Mouse (Mus musculus) gastrocnemius, postnatal 25 days (tissue): ENCODE measurements around the gene Cpt1c. TPM values are rescaled to one million over a fixed set of nuclear protein-coding genes. Genes with fewer than 3 reads are reported as not detected.
"Not testable (repeated sequence)": the region's sequence is repeated elsewhere in the genome, so short reads cannot be mapped to it uniquely, and the experiment has no call there.

Source experiments
- DNase-seq: peaks from one replicate; pipeline ENCODE4 v3.0.0; 2022
- long read RNA-seq, 2 experiments: library from polyadenylated mRNA; stranded (forward); transcript quantifications; one replicate each; pipeline ENCODE4 v2.0.0; 2021
- total RNA-seq, 2 experiments: library from RNA; stranded (reverse); gene quantifications; 1 replicate in 1 of 2; 2 replicates in 1 of 2; pipeline ENCODE4 v1.2.3; 2021

Gene Cpt1c
- 1 to 10 TPM; 1.6 to 2.0 TPM for total RNA-seq
- long read RNA-seq, experiment 1, partial matches to known transcripts = 3 of 3 reads
- long read RNA-seq, experiment 1, other reads (novel, unspliced or antisense) = 0 of 3 reads
- long read RNA-seq, experiment 2, partial matches to known transcripts = 4 of 6 reads
- long read RNA-seq, experiment 2, other reads (novel, unspliced or antisense) = 1 of 6 reads

DNA sequence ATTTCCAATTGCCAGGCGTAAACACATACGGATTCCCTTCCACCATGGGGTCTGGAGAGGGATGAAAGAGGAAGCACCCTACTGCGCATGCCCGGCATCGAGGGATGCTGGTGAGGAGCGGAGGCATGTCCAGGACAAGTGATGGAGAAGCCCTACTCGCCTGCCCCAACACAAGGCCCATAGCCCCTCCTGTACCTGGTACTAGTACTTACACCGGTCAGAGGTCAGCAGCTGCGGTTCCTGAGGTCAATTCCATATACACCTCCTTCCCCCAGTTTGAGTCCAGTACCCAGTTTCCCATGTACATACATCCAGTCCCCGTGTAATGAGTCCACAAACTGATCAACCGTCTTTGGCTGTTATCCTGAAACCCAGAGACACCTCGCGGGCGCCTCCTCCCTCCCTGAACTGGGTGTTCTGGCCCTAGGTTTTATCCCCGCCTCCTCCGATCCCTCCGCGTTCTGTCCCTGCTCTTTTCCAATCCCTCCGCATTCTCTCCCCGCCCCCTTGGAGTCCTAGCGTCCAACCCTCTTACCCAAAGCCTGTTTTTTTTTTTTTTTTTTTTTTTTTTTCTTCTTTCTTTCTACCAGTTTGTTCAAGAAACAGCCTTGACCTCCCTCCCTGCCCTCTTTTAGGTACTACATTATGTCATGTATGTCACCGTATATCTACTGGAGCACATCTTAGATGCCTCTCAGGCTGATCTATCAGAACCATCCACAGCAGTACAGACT lies at the start of gene Cpt1c:
Gene Cpt1c, minus strand, starts transcription at position 469 of the 734 bp plus-strand sequence.
- peak; percentile 77 for DNase-seq

DNA sequence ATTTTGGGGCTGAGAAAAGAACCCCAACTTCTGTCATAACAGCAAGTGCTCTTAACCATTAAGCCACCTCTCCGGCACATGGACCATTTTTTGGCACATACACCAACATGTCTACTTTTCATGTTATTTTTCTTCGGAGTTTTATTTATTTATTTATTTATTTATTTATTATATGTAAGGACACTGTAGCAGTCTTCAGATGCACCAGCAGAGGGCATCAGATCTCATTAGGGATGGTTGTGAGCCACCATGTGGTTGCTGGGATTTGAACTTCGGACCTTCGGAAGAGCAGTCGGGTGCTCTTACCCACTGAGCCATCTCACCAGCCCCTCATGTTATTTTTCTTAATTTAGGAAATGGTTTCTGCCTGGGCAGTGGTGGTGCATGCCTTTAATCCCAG lies 49.1 kb upstream of the Cpt1c start:
- DNase-seq = not testable (repeated sequence)

DNA sequence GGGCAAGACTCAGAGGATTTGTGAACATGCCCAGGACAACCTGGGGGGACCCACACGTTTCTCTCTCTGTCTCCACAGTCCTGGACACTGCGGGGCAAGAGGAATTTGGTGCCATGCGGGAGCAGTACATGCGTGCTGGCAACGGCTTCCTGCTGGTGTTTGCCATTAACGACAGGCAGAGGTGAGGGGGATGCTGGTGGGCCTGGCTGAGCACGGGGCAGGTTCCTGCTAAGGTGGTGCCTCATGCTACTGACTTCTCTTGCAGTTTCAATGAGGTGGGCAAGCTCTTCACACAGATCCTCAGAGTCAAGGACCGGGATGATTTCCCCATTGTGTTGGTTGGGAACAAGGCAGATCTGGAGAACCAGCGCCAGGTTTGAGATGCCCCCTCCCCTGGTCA lies 45.6 kb upstream of the Cpt1c start:
- no peak for DNase-seq

DNA sequence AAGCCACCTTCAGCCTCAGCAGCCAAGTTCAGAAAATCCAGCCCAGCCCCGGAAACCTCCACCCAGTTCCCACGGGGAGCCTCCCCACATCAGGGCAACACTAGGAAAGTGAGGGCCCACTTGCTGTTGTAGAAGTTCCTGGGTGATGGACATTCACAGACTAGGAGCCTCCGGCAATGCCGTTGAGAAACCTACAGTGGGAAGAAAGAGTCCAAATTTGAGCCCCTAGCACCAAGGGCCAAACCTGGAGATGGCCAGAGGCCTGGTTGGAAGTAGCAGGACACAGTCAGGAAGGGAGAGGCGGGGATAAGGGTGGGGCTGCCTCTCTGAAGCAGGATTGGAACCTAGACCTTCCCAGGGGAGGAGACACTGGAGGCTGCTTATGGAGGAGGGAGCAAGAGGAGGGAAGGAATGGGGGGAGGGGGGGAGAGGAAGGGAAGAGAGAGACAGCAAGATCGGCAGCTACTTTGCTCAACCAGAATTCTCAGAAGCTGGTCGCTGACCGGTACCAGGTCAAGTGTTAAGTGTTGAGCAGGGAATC lies 44.5 kb upstream of the Cpt1c start:
- DNase-seq = peak; percentile 85

DNA sequence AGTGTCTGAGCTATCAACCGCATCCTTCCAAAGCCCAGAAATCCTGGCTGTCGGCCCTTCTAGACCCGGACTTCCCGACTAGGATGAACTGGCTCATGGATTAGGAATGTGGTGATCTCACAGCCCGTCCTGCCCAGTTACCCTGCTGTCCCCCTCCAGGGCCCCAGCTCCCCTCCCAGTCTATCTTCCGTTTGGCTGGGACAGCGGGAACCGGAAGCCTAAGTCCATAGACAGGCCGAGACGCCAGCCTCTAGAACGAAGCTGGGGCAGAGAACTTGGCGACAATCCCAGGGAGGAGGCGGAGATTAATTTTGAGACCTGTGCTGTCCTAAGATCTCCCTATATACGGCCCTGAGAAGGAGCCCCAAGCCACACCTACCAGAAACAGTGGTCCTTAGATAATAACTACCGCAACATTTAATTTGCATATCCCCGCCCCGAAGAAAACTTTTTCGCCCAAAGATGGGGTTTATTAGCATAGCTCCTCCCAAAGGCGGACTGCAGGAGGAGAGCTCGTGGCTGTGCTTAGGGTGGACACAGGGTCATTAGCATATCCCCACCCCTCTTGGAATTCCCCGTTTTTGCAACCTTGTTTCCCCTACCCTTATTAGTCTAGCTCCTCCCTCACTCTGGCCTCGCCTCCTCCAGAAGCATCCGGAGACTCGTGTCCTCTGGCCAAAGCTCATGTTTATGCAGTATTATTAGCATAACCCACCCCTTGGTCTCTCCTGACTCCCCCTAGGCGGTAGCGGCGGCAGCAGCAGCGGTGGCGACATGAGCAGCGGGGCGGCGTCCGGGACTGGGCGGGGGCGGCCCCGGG lies 42.8 kb upstream of the Cpt1c start, which contains the start of gene Rras:
Gene Rras, plus strand, starts transcription at position 720 of the 820 bp plus-strand sequence.
- DNase-seq = peak; percentile 96

DNA sequence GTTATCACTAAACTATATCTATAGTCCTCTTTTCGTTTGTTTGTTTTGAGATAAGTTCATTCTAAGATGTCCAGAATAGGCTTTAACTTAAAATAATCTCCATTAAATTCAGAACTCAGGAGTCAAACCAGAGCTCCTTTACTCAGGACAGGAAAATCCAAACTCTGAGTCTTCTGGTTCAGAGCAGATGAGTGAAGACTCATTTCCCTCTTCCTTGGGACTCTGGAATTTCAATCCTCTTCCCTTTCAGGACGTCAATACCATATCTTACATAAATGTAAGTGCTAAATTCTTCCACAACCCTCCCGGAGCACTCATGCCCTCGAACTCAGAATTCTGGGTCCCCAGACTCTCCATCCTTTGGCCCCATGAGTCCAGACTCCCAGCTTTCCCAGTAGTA lies 42.1 kb upstream of the Cpt1c start:
- DNase-seq = no peak

DNA sequence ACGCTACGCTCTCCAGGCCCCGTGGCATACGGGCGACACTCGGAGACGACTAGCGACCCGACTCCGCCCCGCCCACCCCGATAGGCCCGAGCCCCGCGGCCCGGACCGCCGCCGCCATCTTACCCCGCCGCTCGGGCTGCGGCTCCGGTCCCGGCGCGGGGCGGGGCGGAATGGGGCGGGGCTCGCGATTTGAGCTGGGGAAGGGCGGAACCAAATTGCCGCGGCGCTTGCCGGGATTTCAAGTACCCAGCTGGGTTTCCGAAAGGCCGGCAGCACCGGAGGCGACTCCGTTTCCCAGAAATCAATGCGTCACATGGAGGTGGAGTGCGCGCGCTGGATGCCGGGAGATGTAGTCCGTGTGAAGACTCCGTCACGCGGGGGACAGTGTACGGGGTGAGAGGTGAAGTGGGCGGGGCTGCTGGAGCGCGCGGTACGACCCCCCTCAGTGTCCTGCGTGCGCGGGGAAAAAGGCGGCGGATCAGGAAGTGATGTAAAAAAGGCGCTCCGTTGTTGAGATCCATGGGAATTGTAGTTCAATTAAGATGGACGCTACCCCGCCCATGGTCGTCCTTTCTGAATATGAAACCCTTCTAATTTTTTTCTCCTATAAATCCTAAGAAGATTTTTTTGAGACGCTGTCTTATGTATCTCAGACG lies 41.4 kb upstream of the Cpt1c start, which contains the start of gene Scaf1:
Gene Scaf1, minus strand, starts transcription at position 407 of the 656 bp plus-strand sequence.
- DNase-seq = peak; percentile 100

DNA sequence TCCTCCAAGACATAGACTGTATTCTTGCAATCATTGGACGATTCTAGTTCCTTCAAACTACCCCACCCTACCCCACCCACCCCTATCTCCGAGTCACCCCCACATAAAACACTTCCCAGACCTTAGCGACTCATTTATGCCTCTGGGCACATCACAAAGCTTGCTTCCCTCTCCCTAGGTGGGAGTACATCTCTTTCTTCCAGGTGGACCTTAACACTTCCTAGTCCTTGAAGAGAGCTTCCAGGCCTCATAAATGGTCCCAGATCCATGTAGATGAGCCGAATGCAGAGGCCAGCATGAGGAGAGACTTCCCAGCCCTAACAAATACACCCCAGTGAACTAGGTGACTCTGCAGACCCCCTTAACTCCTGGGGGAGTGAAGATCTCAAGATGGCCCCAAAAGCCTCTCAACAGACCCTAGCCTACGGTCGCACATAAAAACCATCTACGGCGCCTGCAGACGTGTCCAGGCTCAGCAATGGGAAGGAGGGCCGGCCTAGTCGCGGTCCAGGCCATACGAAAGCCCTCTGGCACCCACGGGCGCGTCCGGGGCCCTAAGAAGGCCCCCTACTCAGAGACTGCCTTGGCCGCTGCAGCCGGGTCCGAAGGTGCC lies 40.8 kb upstream of the Cpt1c start:
- no peak for DNase-seq

DNA sequence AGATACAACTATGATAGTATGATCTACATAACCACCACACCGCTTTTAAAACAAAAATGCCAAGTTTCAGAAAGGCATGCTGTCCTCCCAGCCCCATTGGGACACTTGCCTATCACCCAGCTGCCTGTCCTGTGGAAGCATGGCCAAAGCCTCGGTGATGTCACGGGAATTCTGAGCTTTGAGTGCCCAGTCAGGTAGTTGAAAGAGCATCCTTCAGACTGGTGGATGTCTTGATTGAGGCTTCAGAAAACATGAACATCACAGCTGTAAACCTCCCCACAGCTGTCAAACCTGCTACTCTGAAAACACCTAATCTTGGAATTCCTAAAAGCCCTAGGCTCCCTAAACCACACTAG lies 39.4 kb upstream of the Cpt1c start:
- DNase-seq = no peak

DNA sequence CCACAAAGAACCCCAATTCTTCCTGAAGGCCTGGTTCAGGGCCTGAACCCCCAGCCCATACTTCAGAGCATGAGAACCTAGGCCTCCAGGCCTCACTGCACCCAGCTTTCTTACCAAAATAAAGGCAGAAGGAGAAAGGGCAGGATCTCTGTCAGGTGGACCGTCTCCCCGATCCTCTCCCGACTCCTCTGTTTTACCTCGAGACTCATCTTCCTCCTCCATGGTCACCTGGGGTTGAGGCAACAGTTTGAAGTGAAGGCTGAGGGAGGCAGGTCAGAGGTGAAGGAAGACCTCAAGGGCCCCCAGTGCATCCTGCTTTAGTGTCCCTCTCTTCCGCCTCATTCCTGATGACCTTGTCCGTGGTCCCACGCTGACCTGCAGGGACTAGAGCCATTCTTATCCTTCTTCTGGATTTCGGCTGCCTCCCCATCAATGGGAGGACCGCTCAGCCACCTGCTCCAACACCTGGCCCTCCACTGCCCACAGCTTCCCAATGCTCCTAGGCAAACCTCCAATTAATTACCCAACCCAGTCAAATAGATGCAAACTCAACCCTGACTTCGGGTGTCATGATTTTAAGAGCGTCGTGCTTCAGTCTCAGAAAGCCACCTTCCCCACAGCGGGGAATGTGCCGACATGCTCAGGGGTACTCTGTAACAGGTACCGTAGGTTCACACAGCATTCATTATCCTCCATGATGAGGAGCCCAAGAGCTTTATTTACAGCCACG lies 38.9 kb upstream of the Cpt1c start:
- no peak for DNase-seq

DNA sequence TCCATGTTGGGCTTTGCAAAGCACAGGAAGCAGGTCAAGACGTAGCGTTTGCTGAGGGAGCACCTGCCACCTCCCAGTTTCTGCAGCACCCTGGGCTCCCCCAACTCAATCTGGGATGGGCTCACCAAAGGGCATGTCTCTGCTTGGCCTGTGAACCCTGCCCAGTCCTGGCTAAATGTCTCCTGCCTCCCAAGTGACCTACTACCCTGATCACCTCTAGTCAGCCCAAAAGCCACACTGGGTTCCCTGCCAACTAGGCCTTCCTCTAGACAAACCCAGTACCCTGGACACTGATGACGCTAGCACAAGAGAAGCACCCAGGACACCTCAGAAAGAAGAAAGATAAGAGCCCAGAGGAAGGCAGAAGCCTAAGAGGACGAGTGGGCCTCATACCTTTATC lies 38.2 kb upstream of the Cpt1c start:
- DNase-seq = no peak

DNA sequence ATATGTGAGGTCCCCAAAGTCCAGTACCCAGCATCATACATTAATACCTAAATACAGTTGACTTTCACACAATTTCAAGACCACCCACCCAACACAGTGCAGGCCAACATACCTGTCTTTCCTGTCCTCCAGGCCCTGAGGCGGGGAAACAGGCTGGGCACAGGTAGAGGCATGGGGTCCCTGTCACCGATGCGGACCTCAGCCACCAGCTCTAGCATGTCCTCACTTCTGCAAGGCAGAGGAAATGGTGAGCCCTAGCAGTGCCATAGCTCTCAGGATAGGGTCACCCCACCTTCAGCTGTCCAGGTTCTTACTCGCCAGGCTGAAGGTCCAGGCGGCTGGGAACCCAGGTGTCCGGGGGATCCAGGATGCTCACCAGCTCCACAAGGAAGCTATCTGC lies 37.4 kb upstream of the Cpt1c start:
- no peak for DNase-seq

DNA sequence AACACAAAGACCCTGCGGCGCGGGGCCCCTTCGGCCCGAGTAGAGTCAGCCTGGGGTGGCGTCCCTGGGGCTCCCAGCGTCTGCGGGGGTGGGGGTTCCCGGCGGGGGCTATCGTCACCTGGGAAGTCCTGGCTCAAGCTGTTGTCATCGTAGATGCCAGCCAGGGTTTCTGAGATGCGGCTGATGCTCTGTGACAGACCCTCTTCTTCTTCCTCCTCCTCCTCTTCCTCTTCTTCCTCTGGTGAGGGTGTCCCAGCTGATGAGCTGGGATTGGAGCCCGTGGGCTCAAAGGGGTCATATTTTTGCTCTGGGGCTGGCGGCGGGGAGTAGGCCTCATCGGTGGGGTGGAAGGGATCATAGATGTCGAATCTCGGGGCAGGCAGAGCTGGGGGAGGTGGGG lies 33.8 kb upstream of the Cpt1c start:
- DNase-seq = no peak

DNA sequence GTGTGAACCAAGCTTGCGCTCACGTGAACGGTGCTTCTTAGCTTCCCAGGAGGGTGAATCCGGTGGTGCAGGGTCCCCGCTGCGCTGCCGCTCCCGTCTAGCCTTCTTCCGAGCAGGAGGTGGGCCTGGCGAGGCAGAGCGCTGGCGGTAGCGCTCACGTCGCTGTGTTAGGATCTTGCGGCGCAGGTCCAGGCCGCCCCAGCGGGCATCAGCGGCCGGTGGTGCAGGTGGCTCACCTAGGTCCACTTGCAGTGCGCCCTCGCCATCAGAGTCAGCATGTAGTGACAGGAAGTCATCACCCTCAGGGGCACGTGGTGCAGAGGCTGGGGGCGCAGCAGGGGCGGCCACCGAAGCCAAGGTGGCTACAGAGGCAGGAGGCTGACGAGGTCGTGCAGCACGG lies 33.2 kb upstream of the Cpt1c start:
- DNase-seq = no peak

DNA sequence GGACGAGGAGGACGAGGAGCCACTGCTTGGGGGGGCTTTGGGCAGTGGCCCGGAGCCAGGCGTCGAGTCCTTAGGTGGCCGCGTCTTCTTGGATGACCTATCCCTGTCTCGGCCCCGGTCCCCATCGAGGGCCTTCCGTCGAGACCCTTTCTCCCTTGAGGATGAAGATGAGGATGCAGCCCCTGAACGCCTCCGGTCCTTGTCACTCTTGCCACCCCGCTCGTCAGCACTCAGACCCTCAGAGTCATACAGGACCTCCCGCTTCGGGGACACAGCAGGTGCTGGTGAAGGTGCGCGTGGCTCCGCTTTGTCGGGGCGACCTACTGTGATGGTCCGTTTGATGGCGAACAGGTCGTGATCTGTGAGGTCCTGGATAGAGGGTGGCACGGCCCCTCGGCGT lies 32.5 kb upstream of the Cpt1c start:
- DNase-seq = no peak

DNA sequence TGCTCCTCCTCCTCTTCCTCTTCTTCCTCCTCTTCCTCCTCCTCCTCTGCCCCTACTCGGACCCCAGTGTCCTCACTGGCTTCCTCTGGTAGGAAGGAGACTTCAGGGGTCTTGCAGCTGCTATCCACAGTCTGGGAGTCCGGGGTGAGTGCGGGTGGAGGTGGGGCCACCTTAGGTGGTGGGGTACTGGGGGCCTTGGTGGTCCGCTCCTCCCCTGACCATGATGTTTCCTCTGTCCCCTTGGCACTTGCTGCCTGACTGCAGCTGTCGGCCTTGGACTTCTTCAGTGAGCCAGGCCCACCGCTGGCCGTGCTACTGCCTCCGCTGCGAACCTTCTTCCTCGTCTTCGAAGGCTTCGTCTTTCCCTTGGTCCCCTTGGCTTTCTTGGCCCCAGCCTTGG lies 31.9 kb upstream of the Cpt1c start:
- no peak for DNase-seq

DNA sequence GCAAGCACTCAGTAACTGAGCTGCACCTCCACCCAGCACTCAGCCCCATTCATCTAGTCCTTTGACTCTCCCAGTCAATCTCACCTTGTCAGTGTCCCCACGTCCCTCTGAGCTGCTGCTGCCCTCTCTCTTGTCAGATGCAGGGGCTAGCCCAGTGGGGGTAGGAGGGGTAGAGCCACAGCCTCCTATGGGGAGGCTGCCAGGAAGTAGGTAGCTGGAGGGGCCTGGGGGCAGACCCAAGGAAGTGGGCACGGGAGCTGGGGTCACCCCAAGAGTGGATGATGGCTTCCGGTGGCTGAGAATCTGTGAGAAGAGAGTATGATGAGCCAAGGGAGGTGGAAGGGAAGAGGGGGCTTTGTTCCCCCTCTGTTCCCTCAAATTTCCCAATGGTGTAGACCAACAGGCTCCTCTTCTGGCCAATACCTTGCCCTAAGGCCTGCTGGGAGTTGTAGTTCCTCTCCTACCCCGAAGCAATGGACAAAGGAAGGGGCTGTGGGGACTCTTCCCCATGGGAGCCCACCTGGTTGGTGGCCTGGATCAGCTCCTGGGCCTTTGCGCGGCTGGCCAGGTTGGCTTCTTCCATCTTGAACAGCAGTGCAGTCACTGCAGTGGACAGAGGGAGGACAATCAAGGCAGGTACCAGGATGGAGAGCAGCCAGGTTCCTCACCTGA lies 30.8 kb upstream of the Cpt1c start:
- DNase-seq = no peak

DNA sequence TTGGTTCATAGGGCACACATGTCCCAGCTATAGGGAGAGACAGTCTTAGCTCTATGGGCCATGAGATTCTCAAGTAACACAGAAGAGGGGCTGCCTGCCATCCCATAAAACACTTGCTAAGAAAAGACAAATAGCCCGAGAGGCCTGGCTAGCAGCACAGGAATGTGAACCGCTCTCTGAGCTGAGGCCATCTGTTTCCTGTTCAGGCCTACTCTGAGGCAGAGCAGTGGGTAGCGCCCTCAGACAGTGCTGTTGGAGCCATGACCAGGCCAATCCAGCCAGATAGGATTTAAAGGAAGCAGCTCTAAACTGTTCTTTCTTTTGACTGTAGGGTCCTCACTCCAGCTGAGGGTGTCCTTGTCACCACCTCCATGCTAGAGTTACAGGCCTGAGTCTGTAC lies 29.9 kb upstream of the Cpt1c start:
- no peak for DNase-seq

DNA sequence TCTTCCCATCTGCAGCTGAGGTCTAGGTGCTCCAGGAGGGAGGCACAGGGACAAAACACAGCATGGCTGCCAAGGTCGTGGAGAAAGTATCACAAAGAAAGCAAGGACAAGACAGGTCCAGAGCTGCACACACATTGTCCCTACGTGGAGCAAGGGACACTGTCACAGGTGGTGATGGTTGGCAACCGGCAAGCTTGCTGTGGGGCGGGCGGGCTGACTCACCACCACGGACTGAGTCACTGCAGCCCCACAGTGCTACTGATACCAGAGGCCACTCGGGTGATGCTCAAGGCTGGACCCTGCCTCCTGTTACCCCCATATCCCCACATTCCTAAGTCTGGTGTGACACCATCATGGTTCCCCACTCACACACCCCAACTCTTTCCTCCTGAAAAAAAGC lies 27.8 kb upstream of the Cpt1c start:
- no peak for DNase-seq

DNA sequence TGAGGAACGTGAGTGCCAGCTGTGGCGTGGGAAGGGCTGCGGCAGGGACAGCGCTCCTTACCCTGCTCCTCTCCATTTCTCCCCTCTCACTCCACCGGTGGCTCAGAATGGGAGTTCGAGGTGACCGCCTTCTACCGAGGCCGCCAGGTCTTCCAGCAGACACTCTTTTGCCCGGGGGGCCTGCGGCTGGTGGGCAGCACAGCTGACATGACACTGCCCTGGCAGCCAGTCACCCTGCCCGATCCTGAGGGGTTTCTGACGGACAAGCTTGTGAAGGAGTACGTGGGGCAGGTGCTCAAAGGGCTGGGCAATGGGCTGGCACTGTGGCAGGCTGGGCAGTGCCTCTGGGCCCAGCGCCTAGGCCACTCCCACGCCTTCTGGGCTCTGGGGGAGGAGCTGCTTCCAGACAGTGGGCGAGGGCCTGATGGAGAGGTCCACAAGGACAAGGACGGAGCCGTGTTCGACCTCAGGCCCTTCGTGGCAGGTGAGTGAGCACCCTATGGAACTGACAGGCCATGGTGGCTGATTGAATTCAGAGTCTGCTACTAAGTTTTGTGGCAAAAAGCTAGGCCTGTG lies 26.0 kb upstream of the Cpt1c start:
- DNase-seq = no peak
